Mouse (Mus musculus) c-Kit-negative CD71-positive TER-119-positive erythroid progenitor cells, embryonic 14.5 days (primary cell): Measurements from ENCODE around the gene Sumo2.
"Not testable (repeated sequence)": the region's sequence is repeated elsewhere in the genome, so short reads cannot be mapped to it uniquely, and the experiment has no call there.

Experiments used
- DNase-seq: peaks from one replicate; pipeline ENCODE4 v3.0.0-alpha.2; 2013; ENCODE audit warnings: low read depth, low spot score

The Sumo2 gene

GRCm38 (mm10) chr11:115519581-115519980, 16.5 kb downstream of the Sumo2 start:
- DNase-seq = no peak

DNA sequence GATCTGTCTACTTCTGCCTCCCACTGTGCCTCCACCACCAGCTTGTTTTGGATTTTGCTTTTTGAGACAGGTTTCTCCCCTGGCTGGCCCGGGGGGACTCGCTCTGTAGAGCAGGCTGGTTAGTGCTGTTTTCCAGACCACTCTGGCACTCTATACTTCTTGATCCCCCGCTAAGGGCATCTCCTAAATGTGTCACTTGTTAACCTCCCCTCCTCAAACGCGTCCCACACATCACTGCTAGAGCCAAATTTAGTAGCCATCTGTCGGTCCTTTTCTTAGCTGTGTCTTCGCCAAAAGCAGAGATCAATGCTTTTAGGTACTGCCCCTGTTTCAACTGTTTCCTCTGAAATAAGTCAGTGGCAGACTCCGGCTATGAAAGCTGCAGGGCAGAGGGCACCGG, 17.4 kb downstream of the Sumo2 start:
- DNase-seq = no peak

DNA sequence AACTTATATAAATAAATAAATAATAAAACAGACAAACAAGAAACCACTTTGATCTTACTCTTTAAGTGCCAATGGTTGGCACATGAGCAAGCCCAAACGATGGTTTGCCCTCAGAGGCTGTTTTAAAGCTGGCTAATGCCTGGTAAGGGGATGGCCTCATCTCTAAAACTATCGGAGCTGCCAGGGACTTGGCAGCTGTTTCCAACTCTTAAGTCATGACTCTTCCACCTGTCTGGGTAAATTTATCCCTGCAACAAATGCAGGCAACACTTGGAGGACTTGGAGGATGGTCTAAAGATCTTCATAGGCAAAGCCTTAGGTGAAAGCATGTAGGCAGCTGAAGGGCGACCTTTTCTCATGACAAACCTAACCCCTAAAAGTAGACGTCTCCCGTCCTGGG, 19.1 kb downstream of the Sumo2 start:
- no peak for DNase-seq

- no peak for DNase-seq
Measured at GRCm38 (mm10) chr11:115515021-115515420, 21.1 kb downstream of the Sumo2 start.

- peak; percentile 96 for DNase-seq
Measured at GRCm38 (mm10) chr11:115514238-115514663, 21.8 kb downstream of the Sumo2 start, which contains the start of gene Jpt1. TSS of gene Jpt1 (minus strand) at chr11:115514387.

GRCm38 (mm10) chr11:115513271-115514237, 22.5 kb downstream of the Sumo2 start:
- no peak for DNase-seq

DNA sequence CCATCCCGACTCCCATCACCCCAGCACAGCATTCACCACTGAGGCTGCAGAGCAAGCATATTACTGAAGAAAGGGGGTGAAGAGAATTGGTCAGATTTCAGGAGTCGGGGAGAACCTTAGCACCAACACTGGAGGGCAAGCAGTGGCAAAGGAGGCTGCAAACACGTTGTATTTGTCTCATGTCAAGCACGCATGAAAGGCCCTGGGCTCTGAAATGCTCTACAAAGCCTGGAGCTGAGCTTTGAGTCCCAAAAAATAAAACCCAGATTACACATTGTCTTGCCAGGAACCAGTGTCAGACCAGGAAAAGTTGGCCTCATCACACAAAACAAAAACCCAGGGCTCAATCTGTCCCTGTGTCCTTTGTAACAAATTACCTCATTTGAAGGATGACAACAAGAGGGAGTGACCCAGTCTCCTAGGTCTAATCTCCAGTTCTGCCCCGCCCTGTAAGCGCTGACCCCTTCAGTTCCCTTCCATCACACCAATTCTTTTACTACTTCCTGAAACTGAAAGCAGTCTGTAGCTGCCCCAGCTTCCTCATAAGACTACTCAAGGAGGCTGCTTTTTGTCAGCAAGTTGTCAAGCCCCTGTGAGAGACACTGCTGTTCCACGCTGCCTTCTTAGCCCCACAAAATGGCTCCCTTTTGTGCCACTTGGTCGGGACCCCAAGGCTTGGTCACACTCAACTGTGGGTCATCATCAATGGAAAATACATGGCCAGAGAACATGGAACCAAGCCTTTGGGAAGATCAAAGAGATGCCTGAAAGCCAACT, 23.5 kb downstream of the Sumo2 start:
- DNase-seq = no peak

GRCm38 (mm10) chr11:115512004-115512403, 24.1 kb downstream of the Sumo2 start:
- DNase-seq = no peak

- DNase-seq = peak; percentile 65
Measured at GRCm38 (mm10) chr11:115511121-115511520, 25.0 kb downstream of the Sumo2 start.

DNA sequence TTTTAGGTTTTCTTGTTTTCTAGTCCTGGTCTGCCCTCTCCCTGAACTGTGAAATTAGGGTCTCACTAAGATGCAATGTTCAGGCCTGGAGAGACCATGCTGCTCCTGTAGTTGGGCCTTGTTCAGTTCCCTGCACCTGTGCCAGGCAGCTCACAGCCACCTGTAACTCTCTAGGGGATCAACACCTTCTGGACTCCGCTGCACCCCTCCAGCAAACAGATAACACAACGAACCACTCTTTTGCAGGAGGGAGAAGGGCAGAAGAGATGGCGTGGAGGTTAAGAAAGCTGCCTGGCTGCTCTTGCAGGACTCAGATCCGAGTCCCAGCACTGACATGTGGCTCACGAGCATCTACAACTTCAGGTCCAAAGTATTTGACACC, 25.6 kb downstream of the Sumo2 start:
- DNase-seq = no peak

DNA sequence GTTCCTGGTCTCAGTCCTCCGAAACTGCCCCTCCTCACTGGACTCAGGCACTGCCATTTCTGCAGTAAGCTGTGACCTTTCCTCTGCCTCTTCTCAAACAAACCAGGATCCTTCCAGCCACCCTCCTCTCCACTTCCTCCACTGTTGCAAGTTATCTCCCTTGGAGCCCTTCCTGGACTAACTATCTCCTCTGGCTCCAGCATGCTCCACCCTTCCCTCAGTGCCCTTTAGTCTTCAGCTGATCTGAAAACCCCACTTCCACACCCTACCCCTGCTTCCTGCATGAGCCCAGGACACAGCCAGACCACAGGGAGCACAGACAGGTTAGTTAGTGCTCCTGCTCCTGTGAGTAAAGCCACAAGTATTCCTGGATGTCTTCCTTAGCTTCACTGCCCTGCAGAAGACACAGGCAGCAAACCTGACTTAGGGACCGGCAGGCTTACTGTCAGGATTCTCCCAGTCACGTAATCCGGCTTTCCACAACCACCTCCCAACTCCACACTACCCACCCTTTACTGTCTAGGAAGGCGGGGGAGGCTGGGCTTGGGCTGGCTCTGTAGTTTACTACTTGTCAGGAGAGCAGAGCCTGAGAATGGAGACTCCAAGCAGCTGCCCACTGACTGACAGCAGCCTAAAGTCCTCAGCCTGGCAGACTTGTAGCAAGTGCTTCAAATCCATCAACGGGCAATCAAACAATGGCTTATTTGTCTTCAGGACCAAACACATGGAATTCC, 26.1 kb downstream of the Sumo2 start:
- no peak for DNase-seq

- no peak for DNase-seq
Measured at GRCm38 (mm10) chr11:115508061-115508460, 28.0 kb downstream of the Sumo2 start.

DNA sequence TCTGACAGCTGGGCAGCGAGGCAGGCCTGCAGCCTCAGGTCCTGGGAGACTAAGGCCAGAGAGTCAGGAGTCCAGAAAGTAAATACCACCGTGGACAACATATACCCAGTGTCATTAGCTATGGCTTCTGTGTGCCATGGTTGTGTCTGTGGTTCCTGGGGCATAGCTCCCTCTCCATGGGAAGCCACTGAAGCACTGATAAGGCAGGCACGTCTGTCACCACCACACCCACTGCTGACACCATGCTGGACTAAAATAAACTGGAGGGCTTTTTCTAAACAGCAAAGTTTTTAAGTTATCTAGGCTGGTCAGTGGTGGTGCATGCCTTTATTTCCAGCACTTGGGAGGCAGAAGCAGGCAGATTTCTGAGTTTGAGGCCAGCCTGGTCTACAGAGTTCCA, 29.5 kb downstream of the Sumo2 start:
- peak; percentile 56 for DNase-seq

DNA sequence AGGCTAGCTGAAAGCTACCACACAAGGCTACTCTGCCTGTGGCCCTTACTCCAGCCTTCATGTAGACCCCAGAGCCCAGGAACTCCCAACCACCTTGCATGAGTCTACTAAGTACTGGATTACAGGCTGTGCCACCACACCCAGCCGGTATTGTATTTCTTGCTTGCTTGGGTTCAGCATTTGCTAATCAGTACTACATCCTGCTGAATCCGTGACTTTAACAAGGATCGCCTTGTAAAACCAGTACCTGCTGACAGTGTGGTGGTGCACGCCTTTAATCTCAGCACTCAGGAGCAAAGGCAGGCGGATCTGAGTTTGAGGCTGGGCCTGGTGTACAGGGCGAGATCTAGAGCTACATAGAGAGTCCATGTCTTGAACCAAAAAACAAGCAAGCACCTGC, 33.4 kb downstream of the Sumo2 start:
- no peak for DNase-seq

GRCm38 (mm10) chr11:115496559-115496958, 39.5 kb downstream of the Sumo2 start:
- DNase-seq = not testable (repeated sequence)

DNA sequence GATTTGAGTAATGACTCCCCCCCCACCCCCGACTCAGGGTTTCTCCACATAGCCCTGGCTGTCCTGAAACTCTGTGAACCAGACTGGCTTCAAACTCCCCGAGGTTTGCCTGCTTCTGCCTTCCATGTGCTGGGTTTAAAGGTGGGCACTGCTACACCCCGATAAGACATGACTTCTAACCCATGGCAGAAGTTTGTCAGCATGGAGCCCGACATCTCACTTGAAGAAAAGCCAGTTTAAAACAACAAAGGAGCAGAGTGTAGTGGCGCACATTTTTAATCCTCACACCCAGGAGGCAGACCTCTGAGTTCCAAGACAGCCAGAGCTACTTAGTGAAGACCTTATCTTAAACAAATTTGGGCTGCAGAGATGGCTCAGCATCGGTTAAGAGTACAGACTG, 43.7 kb downstream of the Sumo2 start:
- no peak for DNase-seq

DNA sequence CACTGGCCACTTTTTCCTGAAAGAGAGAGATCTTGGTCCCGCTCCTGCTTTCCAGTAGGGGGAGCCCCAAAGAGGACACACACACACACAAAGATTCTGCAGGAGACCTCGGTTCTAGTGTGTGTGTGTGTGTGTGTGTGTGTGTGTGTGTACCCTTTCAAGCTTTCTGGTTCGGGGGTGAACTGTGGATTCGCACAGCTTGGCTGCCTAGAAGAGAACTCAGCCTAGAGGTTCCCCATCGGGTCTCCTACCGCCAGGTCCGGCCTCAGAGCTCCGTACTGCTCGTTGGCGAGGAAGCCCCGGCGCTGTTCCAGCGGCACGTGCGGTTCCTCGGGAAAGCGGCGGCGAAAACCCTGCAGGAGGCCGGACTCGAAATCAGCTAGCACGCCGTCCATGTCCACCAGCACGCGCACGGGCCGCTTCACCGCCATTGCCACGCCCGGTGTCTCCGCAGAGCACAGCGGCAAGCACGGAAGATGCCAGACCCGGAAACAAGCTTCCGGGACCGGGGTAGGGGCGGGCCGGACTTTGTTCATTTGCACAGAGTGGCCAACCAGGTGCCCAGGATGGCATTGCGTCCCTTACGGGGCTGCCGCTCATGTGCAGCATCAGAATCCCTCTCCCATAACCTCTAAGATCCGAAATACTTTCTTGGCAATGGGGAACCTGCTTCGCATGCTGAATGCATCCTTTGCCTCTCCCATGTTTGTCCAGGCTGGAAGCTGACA, 44.6 kb downstream of the Sumo2 start, which contains the start of gene Nt5c:
Gene Nt5c, minus strand, starts transcription at position 507 of the 728 bp plus-strand sequence.
- DNase-seq = no peak

DNA sequence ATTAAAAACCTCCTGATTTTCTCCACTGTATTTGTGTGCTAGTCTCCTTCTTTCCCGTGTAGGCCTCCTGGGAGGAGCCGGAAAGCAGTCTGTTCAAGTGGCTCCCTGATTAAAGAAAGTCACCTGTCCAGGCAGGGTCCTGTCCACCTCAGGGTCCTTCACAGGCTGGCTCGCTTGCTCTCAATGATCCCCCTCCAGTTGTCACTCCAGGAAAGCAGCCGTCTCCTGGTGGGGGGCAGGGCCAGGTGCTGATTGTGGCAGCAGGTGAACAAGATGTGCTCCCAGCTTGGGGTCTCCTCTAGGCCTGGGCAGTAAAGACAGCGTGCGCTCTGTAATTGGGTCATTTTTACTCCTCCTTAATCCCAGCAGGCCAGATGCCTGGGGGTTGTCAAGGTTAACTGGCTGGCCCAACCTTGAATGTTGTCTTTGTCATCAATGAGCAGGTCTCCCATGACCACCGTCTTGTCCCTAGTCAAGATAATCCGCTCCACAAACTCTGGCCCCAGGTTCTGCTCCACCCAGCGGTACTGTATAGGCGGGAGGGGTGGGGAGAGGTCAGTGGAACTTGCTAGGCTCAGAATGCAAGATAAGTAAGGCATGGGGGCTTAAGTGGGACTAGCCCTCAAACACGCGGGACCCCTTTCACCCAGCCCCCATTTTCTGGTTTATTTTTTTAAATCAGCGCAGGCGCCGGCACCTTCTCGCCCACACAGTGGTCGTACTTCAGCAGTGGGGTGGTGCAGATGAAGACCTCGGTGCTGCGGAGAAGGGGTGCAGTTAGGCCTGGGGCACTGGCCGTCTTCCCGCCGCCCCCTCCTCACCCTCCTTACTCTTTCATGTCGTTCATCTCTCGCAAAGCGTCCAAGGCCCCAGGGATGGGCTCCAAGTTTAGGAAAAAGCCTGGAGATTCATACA, 45.4 kb downstream of the Sumo2 start:
- no peak for DNase-seq

DNA sequence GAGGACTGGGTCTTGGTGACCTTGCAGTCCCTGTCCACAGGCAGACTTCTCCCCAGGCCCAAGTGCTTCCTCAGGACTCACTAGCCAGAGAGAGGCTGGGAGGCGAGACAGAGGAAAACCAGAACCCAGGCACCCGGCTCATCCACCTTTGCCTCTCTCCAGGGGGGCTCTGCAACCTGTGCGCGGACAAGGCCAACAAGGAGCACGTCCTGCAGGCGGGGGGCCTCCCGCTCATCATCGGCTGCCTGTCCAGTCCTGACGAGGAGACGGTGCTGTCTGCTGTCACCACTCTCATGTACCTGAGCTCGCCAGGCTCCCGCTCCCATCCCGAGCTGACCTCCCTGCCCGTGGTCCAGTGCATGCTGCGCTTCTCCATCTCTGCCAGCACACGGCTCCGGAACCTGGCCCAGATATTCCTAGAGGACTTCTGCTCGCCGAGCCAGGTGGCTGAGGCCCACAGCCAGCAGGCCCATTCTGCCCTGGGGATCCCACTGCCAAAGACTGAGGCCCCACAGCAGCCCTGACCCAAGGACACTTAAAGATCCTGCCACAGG, 47.4 kb downstream of the Sumo2 start:
- DNase-seq = no peak

DNA sequence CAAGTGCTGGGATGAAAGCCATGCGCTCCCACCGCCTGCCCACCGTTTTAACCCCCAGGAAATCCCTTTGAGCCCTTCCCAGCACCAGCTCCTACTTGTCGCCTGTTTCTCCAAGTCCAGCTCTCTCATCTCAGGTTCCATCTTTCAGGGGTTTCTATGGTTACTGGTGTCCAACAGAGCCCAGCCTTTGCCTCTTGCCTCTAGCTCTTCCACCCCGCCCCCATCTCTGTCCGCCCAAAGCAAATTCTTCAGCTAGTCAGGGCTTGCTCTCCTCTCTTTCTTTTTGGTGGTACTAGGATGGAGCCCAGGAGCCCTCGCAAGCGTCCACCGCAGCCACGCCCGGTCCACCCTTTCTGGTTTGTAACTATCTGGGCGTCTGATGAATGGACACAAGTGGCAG, 50.9 kb downstream of the Sumo2 start:
- DNase-seq = no peak
